Mouse (Mus musculus): Measurements from ENCODE around the gene Macrod2. TPM values are rescaled to one million over a fixed set of nuclear protein-coding genes. Genes with fewer than 3 reads are reported as not detected.

The Macrod2 gene
- polyA plus RNA-seq, 1 experiment = 57.8 TPM

- TF ChIP-seq FLI1 (IDR thresholded peaks at IDR 0.05; ENCODE audit: low read length) = no peak
- H3K27me3 ChIP-seq (replicated peaks) = no peaks in the 10 kb centered on the region
- H3K9me3 ChIP-seq = peaks cover 7% of the 10 kb centered on the region; the same call in 1 of the 2 replicates
- H3K4me1 ChIP-seq = no peaks in the 10 kb centered on the region
- no peak overlapping the region for H3K4me3 ChIP-seq (replicated peaks)
- H3K36me3 ChIP-seq (replicated peaks; ENCODE audit: low read length) = no peaks in the 10 kb centered on the region
These were observed 1343.6 kb downstream of the Macrod2 start for GRCm38 (mm10) chr2:141738702-141739101.

DNA sequence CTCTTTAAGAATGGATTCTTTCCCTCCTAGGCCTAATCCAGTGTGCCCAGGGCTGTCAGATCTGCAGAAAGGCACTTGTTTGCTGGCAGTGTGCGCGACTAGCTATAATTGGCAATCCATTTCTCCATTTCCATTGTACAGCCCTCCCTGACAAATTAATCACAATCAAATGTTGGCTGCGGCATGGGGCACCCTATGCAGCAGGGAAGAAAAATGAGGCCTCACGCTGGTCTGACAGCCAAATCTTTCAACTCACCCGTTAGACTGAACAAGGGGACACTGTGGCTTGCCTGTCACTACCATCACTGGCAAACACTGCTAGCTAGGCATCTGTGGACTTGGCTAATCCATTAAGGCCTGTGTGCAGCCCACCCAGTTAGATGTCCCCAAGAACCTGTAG lies 1345.2 kb downstream of the Macrod2 start:
- H3K9me3 ChIP-seq = peaks cover 7% of the 10 kb centered on the region; the same call in 1 of the 2 replicates
- no peaks in the 10 kb centered on the region for H3K27me3 ChIP-seq (replicated peaks)
- no peaks in the 10 kb centered on the region for H3K4me1 ChIP-seq
- H3K4me3 ChIP-seq (replicated peaks) = no peak overlapping the region
- no peaks in the 10 kb centered on the region for H3K36me3 ChIP-seq (replicated peaks; ENCODE audit: low read length)
- TF ChIP-seq GATA1 (IDR thresholded peaks at IDR 0.05; ENCODE audit: borderline replicate concordance, low read length) (no peak), FLI1 (IDR thresholded peaks at IDR 0.05; ENCODE audit: low read length) (no peak)

DNA sequence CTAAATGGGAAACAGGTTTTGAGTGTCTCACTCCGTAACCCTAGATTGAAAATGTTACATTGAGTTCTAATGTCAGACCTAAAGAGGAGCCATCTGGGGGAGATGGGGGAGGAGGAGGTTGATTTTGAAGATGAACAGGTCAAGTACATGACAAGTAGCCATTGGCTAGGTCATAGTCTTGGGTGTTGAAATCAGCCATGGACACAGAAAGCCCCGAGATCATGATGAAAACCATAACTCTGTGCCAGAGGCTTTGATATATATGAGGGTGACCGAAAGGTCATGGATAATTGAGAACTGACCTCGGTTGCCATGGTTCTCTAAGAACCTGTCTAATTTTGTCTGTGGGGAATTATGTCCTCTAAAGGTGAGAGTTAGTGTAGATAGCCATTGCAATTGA lies 1405.1 kb downstream of the Macrod2 start:
- Histone ChIP-seq H3K4me3 (replicated peaks) (no peak overlapping the region), H3K36me3 (replicated peaks; ENCODE audit: low read length) (no peaks in the 10 kb centered on the region), H3K9me3 (peaks cover 10% of the 10 kb centered on the region), H3K27me3 (replicated peaks) (no peaks in the 10 kb centered on the region), H3K4me1 (no peaks in the 10 kb centered on the region)
- TF ChIP-seq GATA1 (IDR thresholded peaks at IDR 0.05; ENCODE audit: borderline replicate concordance, low read length) (no peak), FLI1 (IDR thresholded peaks at IDR 0.05; ENCODE audit: low read length) (no peak)

- no peaks in the 10 kb centered on the region for H3K36me3 ChIP-seq (replicated peaks; ENCODE audit: low read length)
- TF ChIP-seq GATA1 (IDR thresholded peaks at IDR 0.05; ENCODE audit: borderline replicate concordance, low read length) (no peak), FLI1 (IDR thresholded peaks at IDR 0.05; ENCODE audit: low read length) (no peak)
- no peaks in the 10 kb centered on the region for H3K4me1 ChIP-seq
- no peaks in the 10 kb centered on the region for H3K27me3 ChIP-seq (replicated peaks)
- no peak overlapping the region for H3K4me3 ChIP-seq (replicated peaks)
- H3K9me3 ChIP-seq = peaks cover 10% of the 10 kb centered on the region
These were observed 1405.8 kb downstream of the Macrod2 start for GRCm38 (mm10) chr2:141800909-141801308.

DNA sequence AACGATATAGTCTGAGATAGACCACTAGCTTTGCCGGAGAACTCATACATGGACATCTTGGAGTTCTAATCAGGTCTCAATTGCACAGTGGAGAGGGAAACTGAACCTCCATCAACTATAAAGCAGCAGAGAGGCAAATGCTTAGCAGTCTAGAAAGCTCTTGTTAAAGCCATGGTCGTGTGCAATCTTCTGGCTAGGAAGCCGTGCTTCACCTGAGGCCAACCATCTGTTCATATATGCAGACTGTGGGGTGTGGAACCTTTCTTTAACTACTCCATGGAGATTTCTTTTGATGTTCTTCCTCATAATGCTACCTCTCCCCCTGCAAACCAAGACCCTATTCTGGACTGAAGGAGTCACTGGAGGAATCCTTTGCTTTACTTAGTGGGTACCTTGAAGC lies 1421.2 kb downstream of the Macrod2 start:
- no peaks in the 10 kb centered on the region for H3K9me3 ChIP-seq
- H3K36me3 ChIP-seq (replicated peaks; ENCODE audit: low read length) = no peaks in the 10 kb centered on the region
- no peak for TF ChIP-seq GATA1 (IDR thresholded peaks at IDR 0.05; ENCODE audit: borderline replicate concordance, low read length)
- TF ChIP-seq FLI1 (IDR thresholded peaks at IDR 0.05; ENCODE audit: low read length) = no peak
- no peaks in the 10 kb centered on the region for H3K27me3 ChIP-seq (replicated peaks)
- H3K4me1 ChIP-seq = no peaks in the 10 kb centered on the region
- no peak overlapping the region for H3K4me3 ChIP-seq (replicated peaks)

- TF ChIP-seq GATA1 (IDR thresholded peaks at IDR 0.05; ENCODE audit: borderline replicate concordance, low read length) (no peak), FLI1 (IDR thresholded peaks at IDR 0.05; ENCODE audit: low read length) (no peak)
- H3K4me1 ChIP-seq = no peaks in the 10 kb centered on the region
These were observed 1422.6 kb downstream of the Macrod2 start for GRCm38 (mm10) chr2:141817546-141818180.

GRCm38 (mm10) chr2:141820795-141821194 lies 1425.7 kb downstream of the Macrod2 start:
- H3K27me3 ChIP-seq (replicated peaks) = no peaks in the 10 kb centered on the region
- TF ChIP-seq FLI1 (IDR thresholded peaks at IDR 0.05; ENCODE audit: low read length) (no peak), GATA1 (IDR thresholded peaks at IDR 0.05; ENCODE audit: borderline replicate concordance, low read length) (no peak)
- H3K4me1 ChIP-seq = no peaks in the 10 kb centered on the region
- no peaks in the 10 kb centered on the region for H3K9me3 ChIP-seq
- H3K36me3 ChIP-seq (replicated peaks; ENCODE audit: low read length) = no peaks in the 10 kb centered on the region
- no peak overlapping the region for H3K4me3 ChIP-seq (replicated peaks)

More at GRCm38 (mm10) chr2:141817546-141818180, 1422.6 kb downstream of the Macrod2 start:
- H3K4me3 ChIP-seq (replicated peaks) = no peak overlapping the region
- no peaks in the 10 kb centered on the region for H3K36me3 ChIP-seq (replicated peaks; ENCODE audit: low read length)
- no peaks in the 10 kb centered on the region for H3K9me3 ChIP-seq
- no peaks in the 10 kb centered on the region for H3K27me3 ChIP-seq (replicated peaks)

GRCm38 (mm10) chr2:141825606-141826495 lies 1430.7 kb downstream of the Macrod2 start:
- no peak for TF ChIP-seq GATA1 (IDR thresholded peaks at IDR 0.05; ENCODE audit: borderline replicate concordance, low read length)
- TF ChIP-seq FLI1 (IDR thresholded peaks at IDR 0.05; ENCODE audit: low read length) = no peak
- H3K36me3 ChIP-seq (replicated peaks; ENCODE audit: low read length) = no peaks in the 10 kb centered on the region
- no peaks in the 10 kb centered on the region for H3K4me1 ChIP-seq
- no peaks in the 10 kb centered on the region for H3K27me3 ChIP-seq (replicated peaks)
- no peaks in the 10 kb centered on the region for H3K9me3 ChIP-seq
- no peak overlapping the region for H3K4me3 ChIP-seq (replicated peaks)

- no peak overlapping the region for H3K4me3 ChIP-seq (replicated peaks)
- TF ChIP-seq FLI1 (IDR thresholded peaks at IDR 0.05; ENCODE audit: low read length) = no peak
- TF ChIP-seq GATA1 (IDR thresholded peaks at IDR 0.05; ENCODE audit: borderline replicate concordance, low read length) = no peak
- H3K4me1 ChIP-seq = no peaks in the 10 kb centered on the region
- no peaks in the 10 kb centered on the region for H3K9me3 ChIP-seq
- no peaks in the 10 kb centered on the region for H3K36me3 ChIP-seq (replicated peaks; ENCODE audit: low read length)
- H3K27me3 ChIP-seq (replicated peaks) = no peaks in the 10 kb centered on the region
These were observed 1435.4 kb downstream of the Macrod2 start for GRCm38 (mm10) chr2:141830496-141830895.

- no peaks in the 10 kb centered on the region for H3K9me3 ChIP-seq
- H3K27me3 ChIP-seq (replicated peaks) = no peaks in the 10 kb centered on the region
- no peak overlapping the region for H3K4me3 ChIP-seq (replicated peaks)
- H3K4me1 ChIP-seq = no peaks in the 10 kb centered on the region
- no peak for TF ChIP-seq GATA1 (IDR thresholded peaks at IDR 0.05; ENCODE audit: borderline replicate concordance, low read length)
- TF ChIP-seq FLI1 (IDR thresholded peaks at IDR 0.05; ENCODE audit: low read length) = no peak
- H3K36me3 ChIP-seq (replicated peaks; ENCODE audit: low read length) = no peaks in the 10 kb centered on the region
These were observed 1436.4 kb downstream of the Macrod2 start for GRCm38 (mm10) chr2:141831515-141831914.

All from megakaryocyte, embryonic 14.5 days (primary cell).